In genomic region chr12:91589847-91590690, GRCm38 (mm10) we compare ENCODE assay signal across 7 mouse cellular contexts. TPM values are rescaled to one million over a fixed set of nuclear protein-coding genes. Genes with fewer than 3 reads are reported as not detected.
DNase-seq lines count a peak whose midpoint lies in the region; ATAC-seq and TF ChIP-seq lines count a peak whose summit lies in the region.

Gene Gtf2a1, minus strand, starts transcription at chr12:91590487.

- peak within 1 kb of the TSS; percentile 100 for H3K27ac ChIP-seq in embryonic facial prominence, embryonic 12.5 days
- H3K27ac ChIP-seq in kidney, adult 2 months (ENCODE audit: insufficient read depth, low read depth, low read length): peak within 1 kb of the TSS; percentile 93
- peak within 1 kb of the TSS; percentile 100 for H3K27ac ChIP-seq in limb, embryonic 12.5 days
- H3K27ac ChIP-seq in midbrain, embryonic 15.5 days: peak within 1 kb of the TSS; percentile 100
- peak within 1 kb of the TSS; percentile 100 for H3K27ac ChIP-seq in spleen, adult 2 months (ENCODE audit: insufficient read depth, low read length)

- H3K9ac ChIP-seq in embryonic facial prominence, embryonic 12.5 days: peak within 1 kb of the TSS; percentile 100
- peak within 1 kb of the TSS; percentile 100 for H3K9ac ChIP-seq in limb, embryonic 12.5 days (replicated peaks)
- H3K9ac ChIP-seq in midbrain, embryonic 15.5 days: peak within 1 kb of the TSS; percentile 100

- H3K9me3 ChIP-seq in embryonic facial prominence, embryonic 12.5 days: no peaks in the 10 kb centered on the region
- no peaks in the 10 kb centered on the region for H3K9me3 ChIP-seq in limb, embryonic 12.5 days
- H3K9me3 ChIP-seq in midbrain, embryonic 15.5 days: no peaks in the 10 kb centered on the region

- no peaks in the 10 kb centered on the region for H3K27me3 ChIP-seq in embryonic facial prominence, embryonic 12.5 days
- no peaks in the 10 kb centered on the region for H3K27me3 ChIP-seq in kidney, adult 2 months (replicated peaks; ENCODE audit: control insufficient read depth, insufficient read depth, low read length)
- H3K27me3 ChIP-seq in limb, embryonic 12.5 days: no peaks in the 10 kb centered on the region
- H3K27me3 ChIP-seq in midbrain, embryonic 15.5 days (replicated peaks): no peaks in the 10 kb centered on the region
- no peaks in the 10 kb centered on the region for H3K27me3 ChIP-seq in spleen, adult 2 months (ENCODE audit: control insufficient read depth, insufficient read depth, low read length)

- peak within 1 kb of the TSS; percentile 83 for H3K4me3 ChIP-seq in embryonic facial prominence, embryonic 12.5 days
- H3K4me3 ChIP-seq in kidney, adult 2 months (ENCODE audit: insufficient read depth, low read depth, low read length): peak within 1 kb of the TSS; percentile 82
- peak within 1 kb of the TSS; percentile 92 for H3K4me3 ChIP-seq in limb, embryonic 12.5 days (replicated peaks)
- H3K4me3 ChIP-seq in midbrain, embryonic 15.5 days: peak within 1 kb of the TSS; percentile 96
- H3K4me3 ChIP-seq in spleen, adult 2 months (ENCODE audit: extremely low read depth, insufficient read depth, insufficient read length): peak within 1 kb of the TSS; percentile 100

- peak; percentile 82 for ATAC-seq in embryonic facial prominence, embryonic 12.5 days (ENCODE audit: insufficient number of reproducible peaks, insufficient read depth, low FRiP score, low TSS enrichment)
- peak; percentile 83 for ATAC-seq in limb, embryonic 12.5 days (ENCODE audit: insufficient number of reproducible peaks, insufficient read depth, low FRiP score, low TSS enrichment, low read depth)
- peak; percentile 84 for ATAC-seq in midbrain, embryonic 15.5 days (replicated peaks)

- no peak for TF ChIP-seq CTCF in kidney, adult 2 months (conservative IDR thresholded peaks at IDR 0.05; ENCODE audit: insufficient read depth, insufficient read length, low read depth, low read length)
- no peak for TF ChIP-seq CTCF in spleen, adult 2 months (IDR thresholded peaks at IDR 0.05; ENCODE audit: extremely low read depth, insufficient read depth, insufficient read length, insufficient replicate concordance)

- H3K4me1 ChIP-seq in embryonic facial prominence, embryonic 12.5 days: peaks cover 14% of the 10 kb centered on the region
- H3K4me1 ChIP-seq in kidney, adult 2 months (ENCODE audit: control insufficient read depth, insufficient read depth, low read length): peaks cover 4% of the 10 kb centered on the region; the same call in 1 of the 2 replicates
- peaks cover 16% of the 10 kb centered on the region for H3K4me1 ChIP-seq in limb, embryonic 12.5 days (replicated peaks)
- H3K4me1 ChIP-seq in midbrain, embryonic 15.5 days: peaks cover 20% of the 10 kb centered on the region
- peaks cover 3% of the 10 kb centered on the region for H3K4me1 ChIP-seq in spleen, adult 2 months (ENCODE audit: control insufficient read depth, insufficient read depth, insufficient read length)

- peak; percentile 97 for TF ChIP-seq POLR2A in kidney, adult 2 months (IDR thresholded peaks at IDR 0.05; ENCODE audit: low read depth, low read length)
- TF ChIP-seq POLR2A in spleen, adult 2 months (IDR thresholded peaks at IDR 0.05; ENCODE audit: low read depth, low read length): peak; percentile 100

- peak; percentile 94 for DNase-seq in adrenal gland, postnatal 25 days
- DNase-seq in heart, adult 18-20 months: peak; percentile 96
- peak; percentile 97 for DNase-seq in kidney, adult 2 months
- DNase-seq in spleen, adult 2 months (ENCODE audit: low read depth in 1 of 2, low spot score in 2 of 2): peak; percentile 91 to 92

- under 1% methylated on average over 55 of the region's 99 CpGs for WGBS in embryonic facial prominence, embryonic 12.5 days
- WGBS in kidney, adult 2 months: under 1% methylated on average over 94 of the region's 99 CpGs
- under 1% methylated on average over 63 of the region's 99 CpGs for WGBS in limb, embryonic 12.5 days
- under 1% methylated on average over 53 of the region's 99 CpGs for WGBS in midbrain, embryonic 15.5 days
- WGBS in spleen, adult 2 months: under 1% methylated on average over 61 of the region's 99 CpGs

- peak within 1 kb of the TSS; percentile 57 for H3K4me2 ChIP-seq in embryonic facial prominence, embryonic 12.5 days (replicated peaks)
- peak within 1 kb of the TSS; percentile 59 for H3K4me2 ChIP-seq in limb, embryonic 12.5 days
- peak within 1 kb of the TSS; percentile 76 for H3K4me2 ChIP-seq in midbrain, embryonic 15.5 days

- H3K36me3 ChIP-seq in embryonic facial prominence, embryonic 12.5 days: peaks cover 8% of the 10 kb centered on the region
- no peaks in the 10 kb centered on the region; the same call in 1 of the 2 replicates for H3K36me3 ChIP-seq in kidney, adult 2 months (ENCODE audit: control insufficient read depth, insufficient read depth, low read length)
- H3K36me3 ChIP-seq in limb, embryonic 12.5 days: peaks cover 9% of the 10 kb centered on the region; the same call in 1 of the 2 replicates
- H3K36me3 ChIP-seq in midbrain, embryonic 15.5 days (replicated peaks): peaks cover 3% of the 10 kb centered on the region
- peaks cover 3% of the 10 kb centered on the region for H3K36me3 ChIP-seq in spleen, adult 2 months (ENCODE audit: control insufficient read depth, insufficient read depth, low read length)

RNA-seq across cellular contexts. Expression of gene Gtf2a1, which starts in this region (rescaled TPM):
- 39.9 and 50.1 TPM in 2 replicates for total RNA-seq in adrenal gland, postnatal 25 days (2021)
- 56.7 and 61.1 TPM in 2 replicates for polyA plus RNA-seq in embryonic facial prominence, embryonic 12.5 days (2016; fragmentation: Nextera tagmentation; extraction: Ambion mirVana)
- 10 to 100 TPM; 23.1 to 29.9 TPM for total RNA-seq in heart, adult 18-20 months (2021)
- polyA plus RNA-seq in kidney, adult 2 months (2012; rRNA removed): 12.4 and 14.2 TPM in 2 replicates
- polyA plus RNA-seq in limb, embryonic 12.5 days (2016; fragmentation: Nextera tagmentation; extraction: Ambion mirVana): 54.9 and 62.2 TPM in 2 replicates
- 60.5 and 65.8 TPM in 2 replicates for polyA plus RNA-seq in midbrain, embryonic 15.5 days (2015; fragmentation: Nextera tagmentation; extraction: Ambion mirVana)
- 12.2 and 12.7 TPM in 2 replicates for polyA plus RNA-seq in spleen, adult 2 months (2012; rRNA removed)

Comparison
In these comparisons a context has a peak if more than half of its experiments do, and no peak if none do; other contexts are left out.
1. Peak in every context shown above with its lines: DNase-seq, ATAC-seq, H3K4me3 ChIP-seq and H3K27ac ChIP-seq.